8 mouse cellular contexts compared by ENCODE assay signal in genomic region chr15:84284059-84284458, GRCm38 (mm10). TPM values are rescaled to one million over a fixed set of nuclear protein-coding genes. Genes with fewer than 3 reads are reported as not detected.
DNase-seq lines count a peak whose midpoint lies in the region; ATAC-seq and TF ChIP-seq lines count a peak whose summit lies in the region.

No protein-coding gene starts in this region.

- no peaks in the 10 kb centered on the region for H3K9me3 ChIP-seq in liver, embryonic 12.5 days (replicated peaks)

- no peak overlapping the region for H3K4me3 ChIP-seq in liver, embryonic 12.5 days

- ATAC-seq in liver, embryonic 12.5 days = no peak

- TF ChIP-seq CTCF in brain, embryonic 14.5 days (IDR thresholded peaks at IDR 0.05; ENCODE audit: borderline replicate concordance, extremely low read depth, insufficient read depth, insufficient read length) = peak; percentile 66; the same call in 1 of the 2 replicates

- H3K27me3 ChIP-seq in liver, embryonic 12.5 days (replicated peaks) = no peaks in the 10 kb centered on the region

- WGBS in liver, embryonic 12.5 days (ENCODE audit: insufficient replicate concordance) = 45% methylated on average over 5 of the region's 5 CpGs

- H3K27ac ChIP-seq in liver, embryonic 12.5 days = no peak overlapping the region

- peaks cover 8% of the 10 kb centered on the region for H3K36me3 ChIP-seq in liver, embryonic 12.5 days

- H3K4me1 ChIP-seq in liver, embryonic 12.5 days = no peaks in the 10 kb centered on the region

- DNase-seq in embryo, embryonic 10 days (ENCODE audit: low spot score) = peak; percentile 50
- DNase-seq in embryo, embryonic 11 days = no peak
- DNase-seq in liver = peak; percentile 38
- DNase-seq in brain, embryonic 14.5 days (ENCODE audit: low read depth) = no peak
- peak; percentile 70 to 71 for DNase-seq in kidney, postnatal 4 days
- peak; percentile 27 to 50 for DNase-seq in spleen, postnatal 36 days (ENCODE audit: low spot score in 2 of 2)
- DNase-seq in layer of hippocampus, postnatal 14 days (ENCODE audit: low spot score in 2 of 2) = no peak

- no peak overlapping the region for H3K9ac ChIP-seq in liver, embryonic 12.5 days

- no peak for TF ChIP-seq POLR2A in brain, embryonic 14.5 days (IDR thresholded peaks at IDR 0.05; ENCODE audit: borderline replicate concordance, extremely low read depth, insufficient read depth, insufficient read length, poor library complexity, severe bottlenecking)

- H3K4me2 ChIP-seq in liver, embryonic 12.5 days = no peak overlapping the region

RNA-seq across cellular contexts. Expression of gene Parvg, which starts 39.8 kb away (rescaled TPM):
- polyA plus RNA-seq in liver, embryonic 12.5 days (2016; fragmentation: Nextera tagmentation; extraction: Ambion mirVana) = 9.7 and 10.0 TPM in 2 replicates
- 1.3 and 1.5 TPM in 2 replicates for polyA plus RNA-seq in brain, embryonic 14.5 days (2012; rRNA removed)
- total RNA-seq in layer of hippocampus, postnatal 14 days (2021) = 1 to 10 TPM; 7.6 to 8.6 TPM

RNA-seq across cellular contexts. Expression of gene Parvb, which starts 52.2 kb away (rescaled TPM):
- 7.5 and 10.0 TPM in 2 replicates for polyA plus RNA-seq in liver, embryonic 12.5 days (2016; fragmentation: Nextera tagmentation; extraction: Ambion mirVana)
- 11.5 and 19.3 TPM in 2 replicates for polyA plus RNA-seq in brain, embryonic 14.5 days (2012; rRNA removed)
- 10 to 100 TPM; 56.7 to 57.8 TPM for total RNA-seq in layer of hippocampus, postnatal 14 days (2021)

Comparison
In these comparisons a context has a peak if more than half of its experiments do, and no peak if none do; other contexts are left out.
1. DNase-seq: peak in embryo, embryonic 10 days (single experiment), liver (single experiment), kidney, postnatal 4 days (2 of 2) and spleen, postnatal 36 days (2 of 2); none in embryo, embryonic 11 days (single experiment), brain, embryonic 14.5 days (single experiment) and layer of hippocampus, postnatal 14 days (0 of 2).